Mouse (Mus musculus): Measurements from ENCODE around the gene Cd300lg.

GRCm38 (mm10) chr11:102086331-102086730 lies 45.0 kb downstream of the Cd300lg start:
- TF ChIP-seq CHD2 (IDR thresholded peaks at IDR 0.05; ENCODE audit: low read depth, low read length) (no peak), HCFC1 (IDR thresholded peaks at IDR 0.05; ENCODE audit: borderline replicate concordance, insufficient read depth, low read length) (no peak)
